Mouse (Mus musculus): ENCODE measurements around the gene Rabif.

The Rabif gene

DNA sequence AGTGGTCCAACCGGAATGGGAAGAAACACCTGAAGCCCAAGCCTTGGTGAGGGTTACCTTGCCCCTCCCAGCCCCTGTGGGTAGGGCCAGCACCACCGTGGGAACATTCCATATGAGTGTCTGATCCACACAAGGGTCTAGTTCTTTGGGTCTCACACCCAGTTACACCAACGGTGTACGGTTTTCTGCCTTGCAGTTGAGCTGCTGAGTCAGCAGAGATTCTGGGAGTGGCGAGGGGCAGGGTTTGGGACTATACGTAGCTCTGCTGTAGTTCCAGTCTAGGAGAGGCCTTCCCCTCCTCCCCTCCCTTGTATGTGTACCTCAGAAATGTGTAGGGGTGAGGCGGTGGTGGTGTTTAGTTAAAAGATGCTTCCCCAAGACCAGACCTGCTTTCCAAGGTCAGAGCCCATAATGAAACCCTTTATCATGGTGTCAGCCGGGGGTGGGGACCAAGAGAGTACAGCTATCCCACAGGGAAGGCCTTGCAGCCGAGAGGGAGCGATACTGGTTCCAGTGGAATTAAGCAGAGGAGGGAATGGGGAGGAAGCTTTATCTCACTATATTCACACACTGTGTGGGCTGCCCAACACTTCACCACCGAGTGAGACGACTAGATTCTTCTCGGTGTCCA, 60.9 kb downstream of the Rabif start:
- no peak for DNase-seq (ENCODE audit: low spot score)

DNA sequence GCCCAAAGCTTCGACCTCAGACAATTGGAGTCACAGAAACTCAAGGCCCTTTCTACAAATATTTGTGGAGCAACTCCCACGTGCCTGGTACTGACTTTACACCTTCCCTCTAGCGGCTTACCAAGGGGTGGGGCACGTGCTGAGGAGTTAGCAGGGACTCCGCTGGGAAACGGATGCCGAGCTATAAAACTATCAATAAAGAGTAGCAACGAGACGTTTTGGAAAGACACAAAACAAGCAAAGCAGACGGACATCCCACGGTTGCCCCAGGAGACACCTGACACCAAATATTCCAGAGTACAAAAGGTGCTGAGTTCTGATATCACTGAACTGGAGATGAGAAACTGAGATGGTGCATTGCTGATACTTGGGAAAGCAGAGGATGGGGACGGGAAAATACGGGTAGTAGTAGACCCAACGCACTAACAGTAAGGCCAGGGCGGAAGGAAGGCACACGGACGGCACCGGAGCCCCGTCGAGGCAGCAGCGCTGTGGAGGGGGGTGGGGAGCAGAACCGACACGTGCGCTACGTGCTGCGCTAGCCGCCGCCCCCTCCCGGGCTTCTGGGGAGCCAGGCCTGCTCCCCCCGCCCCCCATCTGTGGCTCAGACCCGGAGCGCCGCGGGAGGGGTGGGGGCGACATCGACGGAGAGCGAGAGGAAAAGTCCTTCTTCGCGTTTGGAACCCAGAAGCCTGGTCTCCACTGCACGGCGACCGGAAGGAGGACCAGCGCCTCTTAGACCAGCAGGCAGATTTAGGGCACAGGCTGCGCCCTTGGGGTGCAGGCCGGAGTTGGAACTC, 61.6 kb downstream of the Rabif start:
- peak; percentile 45 for DNase-seq (ENCODE audit: low spot score)

DNA sequence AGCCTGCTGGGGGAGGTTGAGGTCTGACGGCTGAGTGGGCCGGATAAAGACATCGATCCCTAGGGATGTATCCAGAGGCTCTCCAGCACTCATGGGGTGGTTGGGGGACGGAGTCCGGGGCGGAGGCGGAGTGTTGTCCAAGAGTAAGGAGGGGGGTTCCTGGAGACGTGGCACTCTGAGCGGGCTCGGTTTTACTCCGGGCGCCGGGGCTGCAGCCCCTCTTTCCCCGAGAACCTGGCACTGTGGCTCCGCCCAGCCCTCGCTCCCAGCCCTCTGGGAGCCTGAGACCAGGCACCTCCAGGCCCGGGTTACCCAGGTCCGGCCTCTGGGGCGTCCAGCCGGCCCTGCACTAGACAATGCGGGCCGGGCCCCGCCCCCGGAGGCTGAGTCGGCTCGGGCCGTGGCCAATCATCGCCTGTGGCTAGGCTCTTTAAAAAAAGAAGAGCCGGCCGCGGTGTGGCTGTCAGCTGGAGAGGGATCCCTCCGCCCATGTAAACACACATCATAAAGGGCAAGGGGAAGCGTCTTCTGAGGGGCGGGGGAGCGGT, 62.3 kb downstream of the Rabif start:
- DNase-seq (ENCODE audit: low spot score), result peak; percentile 98
